Mouse (Mus musculus): ENCODE results near the gene Herc3. TPM values are rescaled to one million over a fixed set of nuclear protein-coding genes. Genes with fewer than 3 reads are reported as not detected.

Herc3 gene
- total RNA-seq, 1 experiment from 2014 or later = 13.2 TPM

DNA sequence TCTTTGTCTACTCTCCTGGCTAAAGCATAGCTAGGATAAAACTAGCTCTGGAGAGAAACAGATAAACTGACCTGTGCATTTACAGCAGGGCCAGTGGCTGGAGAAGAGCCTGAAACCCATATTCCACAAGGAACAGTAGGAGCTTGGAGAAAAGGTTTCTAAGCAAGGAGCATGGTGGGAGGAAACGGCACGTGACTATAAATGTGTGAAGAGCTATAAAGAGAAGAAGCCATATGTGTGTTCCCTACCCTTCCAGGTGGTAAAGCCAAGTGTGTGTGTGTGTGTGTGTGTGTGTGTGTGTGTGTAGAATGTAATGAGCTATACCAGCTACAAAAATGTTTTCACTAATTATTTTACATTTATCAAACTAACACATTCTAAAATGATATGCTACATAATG is 111.0 kb downstream of the Herc3 start:
- no peak for ATAC-seq (replicated peaks in 1 of 2; ENCODE audit: insufficient read depth in 1 of 2, low FRiP score in 2 of 2, low TSS enrichment in 1 of 2, low read depth in 1 of 2, poor library complexity in 2 of 2, severe bottlenecking in 2 of 2)

DNA sequence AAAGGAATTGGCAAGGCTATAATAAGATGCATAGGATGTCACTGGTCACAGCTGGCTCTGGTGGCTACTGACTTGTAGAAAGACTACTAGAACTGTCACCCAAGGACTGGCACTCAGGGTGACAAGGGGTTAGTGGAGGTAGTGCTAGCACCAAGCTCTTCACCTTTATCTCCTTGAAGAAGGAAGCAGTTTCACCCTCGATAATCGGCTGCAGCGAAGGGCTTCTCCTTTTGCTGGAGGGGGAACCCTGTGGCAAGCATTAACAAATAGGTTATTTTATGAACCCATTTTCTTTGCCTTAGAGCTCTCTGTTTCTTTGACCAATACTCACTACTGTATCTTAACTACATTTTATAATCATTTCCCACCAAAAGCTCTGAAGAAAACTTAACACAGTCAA is 112.7 kb downstream of the Herc3 start:
- ATAC-seq (replicated peaks in 1 of 2; ENCODE audit: insufficient read depth in 1 of 2, low FRiP score in 2 of 2, low TSS enrichment in 1 of 2, low read depth in 1 of 2, poor library complexity in 2 of 2, severe bottlenecking in 2 of 2) = no peak

DNA sequence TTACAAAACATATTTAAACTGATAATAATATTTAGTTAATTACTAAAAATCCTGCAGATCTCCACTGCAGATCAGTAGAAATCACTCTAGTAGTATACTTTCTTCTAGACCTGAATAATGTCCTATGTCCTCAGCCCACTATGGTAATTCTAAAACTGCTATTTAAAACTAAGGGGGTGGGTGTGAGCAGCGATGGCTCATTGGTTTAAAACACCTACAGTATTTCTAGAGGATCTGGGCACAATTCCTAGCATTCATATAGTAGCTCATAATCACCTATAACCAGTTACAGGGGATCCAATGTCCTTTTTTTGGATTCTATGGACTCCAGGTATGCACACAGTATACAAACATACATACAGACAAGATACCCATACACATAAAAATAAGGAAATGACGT is 115.0 kb downstream of the Herc3 start:
- ATAC-seq (replicated peaks in 1 of 2; ENCODE audit: insufficient read depth in 1 of 2, low FRiP score in 2 of 2, low TSS enrichment in 1 of 2, low read depth in 1 of 2, poor library complexity in 2 of 2, severe bottlenecking in 2 of 2) = no peak

DNA sequence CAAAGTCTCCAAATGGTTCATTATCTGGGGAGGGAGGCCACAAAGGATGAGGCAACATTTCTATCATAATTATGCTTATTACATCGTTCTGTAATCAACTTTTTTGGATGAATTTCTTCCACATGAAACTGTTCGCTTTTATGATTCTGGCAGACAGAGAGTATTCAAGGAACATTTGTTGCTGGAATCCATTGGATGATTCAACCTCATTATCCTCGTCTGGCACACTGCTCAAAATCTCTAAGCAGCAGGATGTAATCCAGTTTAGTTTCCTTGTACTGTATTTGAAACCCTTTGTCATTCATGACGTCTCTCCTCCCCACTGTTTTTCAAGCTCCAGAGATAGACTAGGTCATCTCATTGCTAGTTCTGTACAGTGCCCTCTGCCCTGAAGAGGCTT is 115.6 kb downstream of the Herc3 start:
- ATAC-seq (replicated peaks in 1 of 2; ENCODE audit: insufficient read depth in 1 of 2, low FRiP score in 2 of 2, low TSS enrichment in 1 of 2, low read depth in 1 of 2, poor library complexity in 2 of 2, severe bottlenecking in 2 of 2) = no peak

DNA sequence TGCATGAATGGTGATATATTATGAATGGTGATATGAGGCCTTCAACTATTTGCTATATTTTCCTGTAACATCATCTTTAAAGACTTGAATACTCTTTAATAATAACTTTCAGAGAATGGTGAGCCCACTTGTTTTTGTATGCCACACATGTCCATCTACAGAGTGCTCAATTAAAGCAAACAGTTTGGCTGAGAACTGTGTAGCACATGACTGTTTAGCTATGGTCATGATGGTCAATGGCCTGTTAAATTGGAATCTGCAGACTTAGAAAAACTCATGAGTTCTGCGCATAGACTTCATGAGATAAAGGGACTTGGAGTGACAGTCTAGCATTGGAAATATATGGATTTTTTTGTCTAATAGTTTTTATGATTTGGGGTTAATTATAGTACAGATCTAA is 119.1 kb downstream of the Herc3 start:
- no peak for ATAC-seq (replicated peaks in 1 of 2; ENCODE audit: insufficient read depth in 1 of 2, low FRiP score in 2 of 2, low TSS enrichment in 1 of 2, low read depth in 1 of 2, poor library complexity in 2 of 2, severe bottlenecking in 2 of 2)

DNA sequence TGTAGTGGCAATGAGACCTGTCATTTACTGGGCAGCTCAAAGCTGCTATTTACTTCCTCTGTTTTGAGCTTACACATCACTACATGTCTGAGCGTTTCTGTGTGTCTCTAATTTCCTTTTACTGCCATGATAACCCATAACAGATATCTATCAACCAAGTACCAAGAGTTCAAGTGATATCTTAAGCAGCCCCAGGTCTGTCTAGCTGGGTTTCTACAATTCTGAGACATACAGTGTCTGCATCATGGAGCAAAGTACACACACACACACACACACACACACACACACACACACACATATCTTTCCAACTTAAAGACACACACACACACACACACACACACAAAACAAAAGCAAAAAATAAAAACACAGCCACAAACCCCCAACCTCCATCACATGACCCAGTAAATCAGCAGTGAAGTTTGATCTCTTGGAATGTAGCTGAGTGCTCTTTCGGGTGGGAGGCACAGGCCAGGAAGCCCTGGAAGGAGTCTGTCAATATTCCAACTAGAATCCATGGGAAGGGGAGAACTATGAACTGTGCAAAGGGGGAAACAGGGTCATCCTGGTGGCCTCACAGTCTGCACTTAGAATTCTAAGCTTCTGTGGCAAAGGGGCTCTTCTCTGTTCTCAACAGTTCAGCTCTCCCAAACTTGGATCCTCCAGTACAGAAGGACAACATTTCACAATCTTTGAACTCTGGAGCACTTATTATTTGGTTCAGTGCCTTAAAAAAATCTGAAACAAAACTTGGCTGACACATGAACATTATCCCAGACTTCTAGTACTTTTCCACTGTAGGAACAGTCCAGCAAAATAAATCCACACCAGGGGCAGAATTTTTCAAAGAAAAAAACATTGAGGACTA is 120.1 kb downstream of the Herc3 start:
- ATAC-seq (replicated peaks in 1 of 2; ENCODE audit: insufficient read depth in 1 of 2, low FRiP score in 2 of 2, low TSS enrichment in 1 of 2, low read depth in 1 of 2, poor library complexity in 2 of 2, severe bottlenecking in 2 of 2) = no peak

DNA sequence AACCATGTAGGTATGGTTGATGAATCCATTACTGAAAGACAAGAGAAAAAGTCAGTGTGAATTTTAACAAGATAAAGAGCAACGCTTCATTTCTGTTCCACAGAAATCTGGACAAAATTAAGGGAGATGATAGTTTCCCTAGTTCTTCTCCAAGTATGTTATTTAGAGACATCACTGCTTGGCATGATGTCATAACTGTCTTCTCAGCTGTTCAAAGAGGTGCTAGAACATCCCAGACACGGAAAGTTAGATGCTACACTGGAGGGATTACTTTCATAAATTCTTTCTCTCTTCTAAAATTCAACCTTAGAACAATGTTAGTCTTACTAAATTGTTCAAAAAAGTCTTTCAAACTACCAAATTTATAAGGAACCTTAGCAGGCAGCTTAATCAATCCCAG is 129.3 kb downstream of the Herc3 start:
- ATAC-seq (replicated peaks in 1 of 2; ENCODE audit: insufficient read depth in 1 of 2, low FRiP score in 2 of 2, low TSS enrichment in 1 of 2, low read depth in 1 of 2, poor library complexity in 2 of 2, severe bottlenecking in 2 of 2) = no peak

DNA sequence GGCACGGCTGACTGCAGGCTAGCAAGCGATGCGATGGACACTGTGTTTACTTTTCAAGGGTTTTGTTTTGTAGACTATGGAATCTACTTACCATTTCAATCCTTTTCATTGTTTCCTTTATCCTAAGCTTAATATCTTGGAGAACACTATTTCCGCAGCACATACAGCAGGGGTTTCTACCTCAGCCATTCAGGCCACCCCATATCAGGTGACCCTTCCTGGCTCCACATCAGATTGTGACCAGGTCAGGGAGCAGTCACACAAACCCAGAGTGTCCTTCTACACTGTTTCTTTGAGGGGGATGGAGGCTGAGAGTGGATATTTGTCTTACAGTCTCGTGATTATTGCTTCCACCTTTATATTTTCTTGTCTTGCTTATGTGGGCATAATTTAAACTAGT is 131.4 kb downstream of the Herc3 start:
- no peak for ATAC-seq (replicated peaks in 1 of 2; ENCODE audit: insufficient read depth in 1 of 2, low FRiP score in 2 of 2, low TSS enrichment in 1 of 2, low read depth in 1 of 2, poor library complexity in 2 of 2, severe bottlenecking in 2 of 2)

DNA sequence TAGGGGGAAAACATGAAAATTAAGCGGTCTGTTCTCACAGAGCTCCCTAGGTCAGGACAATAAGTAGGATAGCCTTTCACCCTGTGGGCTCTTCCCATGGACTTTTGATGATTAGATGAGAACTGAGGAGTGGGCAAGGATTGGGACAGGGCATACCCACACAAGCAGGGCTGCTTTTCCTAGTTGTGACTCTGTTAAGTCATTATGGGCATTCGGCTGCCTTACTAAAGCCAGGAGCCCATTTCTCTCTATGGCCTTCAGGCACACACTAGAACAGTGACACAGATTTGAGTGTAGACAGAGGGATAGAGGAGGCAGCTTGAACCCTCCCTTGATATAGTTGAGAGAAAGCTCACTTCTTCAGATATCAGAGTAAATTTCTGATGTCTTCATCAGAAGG is 132.8 kb downstream of the Herc3 start:
- ATAC-seq (replicated peaks in 1 of 2; ENCODE audit: insufficient read depth in 1 of 2, low FRiP score in 2 of 2, low TSS enrichment in 1 of 2, low read depth in 1 of 2, poor library complexity in 2 of 2, severe bottlenecking in 2 of 2) = no peak

DNA sequence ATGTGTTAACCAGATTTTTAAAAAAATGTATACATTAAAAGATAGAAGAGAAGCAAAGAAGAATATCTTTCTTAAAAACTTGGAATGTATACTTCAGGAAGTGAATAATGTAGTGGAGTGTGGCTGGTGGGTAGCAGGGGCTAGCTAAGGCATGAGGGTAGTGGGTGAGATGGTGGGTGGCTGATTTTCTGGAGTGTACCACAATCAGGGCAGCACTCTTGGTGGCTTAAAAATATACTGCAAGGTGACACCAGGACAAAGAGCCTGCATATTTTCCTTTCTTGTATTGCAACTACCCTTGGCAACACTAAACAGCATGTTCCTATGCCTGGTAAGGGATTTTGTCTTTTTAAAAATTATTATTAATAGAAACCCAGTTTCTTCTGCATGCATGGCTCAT is 133.3 kb downstream of the Herc3 start:
- ATAC-seq (replicated peaks in 1 of 2; ENCODE audit: insufficient read depth in 1 of 2, low FRiP score in 2 of 2, low TSS enrichment in 1 of 2, low read depth in 1 of 2, poor library complexity in 2 of 2, severe bottlenecking in 2 of 2) = no peak

DNA sequence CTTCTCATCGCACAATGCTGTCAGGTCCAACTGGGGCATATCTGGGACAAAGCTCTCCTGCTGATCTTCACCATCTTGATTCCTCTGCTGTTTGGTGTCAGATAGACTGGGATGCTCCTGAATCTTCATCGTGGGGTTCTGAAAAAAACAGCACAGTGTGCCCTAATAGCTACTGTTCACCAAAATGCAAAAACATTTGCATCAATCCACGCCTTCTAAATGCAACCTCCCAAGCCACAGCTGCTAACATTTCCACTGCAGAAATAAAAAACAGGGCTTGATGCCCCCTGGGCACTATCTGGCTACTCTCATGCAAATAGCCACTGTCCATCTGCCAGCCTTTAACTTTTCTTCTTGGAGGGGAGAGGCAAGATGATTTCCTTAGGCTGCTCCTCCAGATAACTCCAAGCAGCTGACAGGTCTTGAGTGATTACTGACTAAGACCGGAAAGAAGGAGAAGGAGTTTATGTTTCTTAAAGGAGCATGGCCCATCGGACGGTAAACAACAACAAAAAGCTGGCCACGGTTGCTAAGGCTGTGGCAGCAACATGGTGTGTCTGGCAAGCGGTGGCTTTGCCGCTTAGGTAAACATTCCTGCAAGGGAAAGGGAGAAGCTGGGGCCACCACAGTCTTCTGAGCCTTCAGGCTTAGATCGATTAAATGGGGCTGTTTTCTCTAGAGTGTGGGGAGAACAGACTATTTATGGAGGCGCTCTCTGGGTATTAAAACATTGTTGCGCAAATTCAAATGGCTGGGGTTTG is 134.0 kb downstream of the Herc3 start:
- no peak for ATAC-seq (replicated peaks in 1 of 2; ENCODE audit: insufficient read depth in 1 of 2, low FRiP score in 2 of 2, low TSS enrichment in 1 of 2, low read depth in 1 of 2, poor library complexity in 2 of 2, severe bottlenecking in 2 of 2)

DNA sequence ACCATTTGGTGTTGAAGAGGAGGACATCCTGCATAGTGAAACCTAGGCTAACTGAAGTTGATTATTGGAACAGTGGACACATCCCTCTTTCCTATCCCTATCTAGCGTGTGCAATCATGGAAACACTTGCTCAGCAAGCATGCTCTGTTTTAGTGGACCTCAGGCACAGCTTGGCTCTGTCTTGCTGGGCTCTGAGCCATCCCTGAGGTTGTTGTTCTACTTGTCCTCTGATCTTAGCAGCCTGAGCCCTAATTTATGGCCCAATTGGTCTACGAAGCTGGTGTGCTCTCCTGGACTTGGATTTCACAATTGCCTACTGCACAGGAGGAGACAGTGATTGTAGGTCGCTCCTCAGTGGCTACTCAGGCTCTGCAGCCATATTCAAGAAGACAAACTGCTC is 137.0 kb downstream of the Herc3 start:
- ATAC-seq (replicated peaks in 1 of 2; ENCODE audit: insufficient read depth in 1 of 2, low FRiP score in 2 of 2, low TSS enrichment in 1 of 2, low read depth in 1 of 2, poor library complexity in 2 of 2, severe bottlenecking in 2 of 2) = no peak

Other genes with a start within 250 kb of the Herc3 start
- 67.7 and 97.2 TPM in 2 replicates for gene Abcg2, start 246.9 kb upstream of the Herc3 start, total RNA-seq (2017)
- gene Nap1l5, start 75.6 kb downstream of the Herc3 start, total RNA-seq (2017) = 0.19 TPM in 1 of 2 replicates, not detected in the other
- gene Fam13a, start 193.1 kb downstream of the Herc3 start, total RNA-seq (2017) = 0.45 and 0.81 TPM in 2 replicates